ENCODE assay signal across 10 mouse cellular contexts in the genomic region with DNA sequence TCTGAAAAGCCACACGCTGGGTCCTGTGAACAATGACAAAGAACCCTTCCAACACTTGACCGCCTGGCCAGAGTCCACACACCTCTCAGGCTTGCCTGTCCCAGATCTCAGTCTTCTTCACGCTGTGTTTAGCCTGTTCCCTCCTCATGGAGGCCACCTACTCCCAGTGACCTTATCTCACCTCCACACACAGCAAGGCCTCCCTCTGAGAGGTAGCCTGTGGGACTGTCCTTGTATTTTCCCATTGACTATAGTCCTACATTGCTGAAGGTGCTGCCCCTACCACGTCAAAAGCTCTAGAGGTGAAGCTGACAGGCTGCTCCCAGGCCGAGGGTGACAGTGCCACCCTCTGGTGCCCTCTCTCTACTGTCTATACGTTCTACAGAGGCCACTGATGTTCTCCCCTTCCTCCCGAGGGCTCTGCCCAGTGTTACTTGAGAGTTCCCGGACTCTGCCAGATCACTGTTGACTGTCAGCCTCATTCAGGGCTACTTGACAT. TPM values are rescaled to one million over a fixed set of nuclear protein-coding genes. Genes with fewer than 3 reads are reported as not detected.
DNase-seq lines count a peak whose midpoint lies in the region; ATAC-seq lines count a peak whose summit lies in the region.
"Had no signal": no experiment of that assay in that cellular context is flagged by ENCODE, and none has a peak within 500 bp of the region (broad histone marks: within the 10 kb centered on the region; RNA-seq: fewer than 3 reads in every experiment).

No protein-coding gene starts in this region.

- peak; percentile 34 for DNase-seq in lung, postnatal 36 days
- no peak for DNase-seq in lung, postnatal 14 days
- DNase-seq in c-Kit-negative CD71-positive TER-119-positive erythroid progenitor cells, embryonic 14.5 days (ENCODE audit: low read depth, low spot score): peak; percentile 47
- no peak for DNase-seq in frontal cortex, postnatal 10 days (ENCODE audit: low spot score in 2 of 2)
- DNase-seq in natural killer cell, adult 2 months (ENCODE audit: low spot score in 2 of 2): no peak
- no peak for DNase-seq in adrenal gland, adult 18-20 months (ENCODE audit: low spot score in 2 of 2)

- ATAC-seq in erythroid progenitor cell, adult 5-6 weeks (replicated peaks; ENCODE audit: low FRiP score, poor library complexity, severe bottlenecking): peak; percentile 90
- peak; percentile 35; the same call in 1 of the 2 replicates for ATAC-seq in neutrophil, adult 5-6 weeks (ENCODE audit: extremely low read depth, insufficient number of reproducible peaks, low FRiP score, poor library complexity, severe bottlenecking)
- ATAC-seq: forebrain, embryonic 15.5 days; Patski had no signal

RNA-seq across cellular contexts. Expression of a gene that starts 0.8 kb away (rescaled TPM):
- total RNA-seq in erythroid progenitor cell, adult 5-6 weeks (2015; ENCODE audit: low replicate concordance): not detected in 2 replicates
- total RNA-seq in erythroid progenitor cell, adult 5-6 weeks (2017; ENCODE audit: low replicate concordance): not detected in 2 replicates
- not detected in 2 replicates for total RNA-seq in neutrophil, adult 5-6 weeks (2017)
- total RNA-seq in adrenal gland, adult 18-20 months (2021): not detected

RNA-seq across cellular contexts. Expression of a gene that starts 16.4 kb away (rescaled TPM):
- 118 and 124 TPM in 2 replicates for total RNA-seq in erythroid progenitor cell, adult 5-6 weeks (2015; ENCODE audit: low replicate concordance)
- 17.9 and 36.3 TPM in 2 replicates for total RNA-seq in erythroid progenitor cell, adult 5-6 weeks (2017; ENCODE audit: low replicate concordance)
- total RNA-seq in neutrophil, adult 5-6 weeks (2017): 202 and 205 TPM in 2 replicates
- total RNA-seq in adrenal gland, adult 18-20 months (2021): 100 to 1,000 TPM; 125 to 147 TPM

RNA-seq across cellular contexts. Expression of a gene that starts 19.2 kb away (rescaled TPM):
- 56.6 and 67.1 TPM in 2 replicates for total RNA-seq in erythroid progenitor cell, adult 5-6 weeks (2015; ENCODE audit: low replicate concordance)
- 33.9 and 60.9 TPM in 2 replicates for total RNA-seq in erythroid progenitor cell, adult 5-6 weeks (2017; ENCODE audit: low replicate concordance)
- 115 and 132 TPM in 2 replicates for total RNA-seq in neutrophil, adult 5-6 weeks (2017)
- total RNA-seq in adrenal gland, adult 18-20 months (2021): 100 to 1,000 TPM in 1 of 2 experiments, 10 to 100 TPM in 1; 85.6 to 115 TPM

RNA-seq across cellular contexts. Expression of a gene that starts 21.2 kb away (rescaled TPM):
- total RNA-seq in erythroid progenitor cell, adult 5-6 weeks (2015; ENCODE audit: low replicate concordance): 8.8 and 15.9 TPM in 2 replicates
- total RNA-seq in erythroid progenitor cell, adult 5-6 weeks (2017; ENCODE audit: low replicate concordance): 16.8 and 19.8 TPM in 2 replicates
- total RNA-seq in neutrophil, adult 5-6 weeks (2017): 22.6 and 23.6 TPM in 2 replicates
- total RNA-seq in adrenal gland, adult 18-20 months (2021): 1 to 10 TPM; 2.0 to 2.1 TPM

RNA-seq across cellular contexts. Expression of a gene that starts 34.7 kb away (rescaled TPM):
- total RNA-seq in erythroid progenitor cell, adult 5-6 weeks (2015; ENCODE audit: low replicate concordance): 3.2 TPM in 1 of 2 replicates, not detected in the other
- 3.2 TPM in 1 of 2 replicates, not detected in the other for total RNA-seq in erythroid progenitor cell, adult 5-6 weeks (2017; ENCODE audit: low replicate concordance)
- total RNA-seq in neutrophil, adult 5-6 weeks (2017): 1.4 TPM in 1 of 2 replicates, not detected in the other
- total RNA-seq in adrenal gland, adult 18-20 months (2021): 10 to 100 TPM; 50.2 to 66.1 TPM

Comparison
In these comparisons a context has a peak if more than half of its experiments do, and no peak if none do; other contexts are left out.
1. DNase-seq: peak in lung, postnatal 36 days (single experiment) and c-Kit-negative CD71-positive TER-119-positive erythroid progenitor cells, embryonic 14.5 days (single experiment); none in lung, postnatal 14 days (single experiment), frontal cortex, postnatal 10 days (0 of 2), natural killer cell, adult 2 months (0 of 2) and adrenal gland, adult 18-20 months (0 of 2).